Mouse (Mus musculus) lung, embryonic 15.5 days (tissue): ENCODE measurements around the gene Ubl7. TPM values are rescaled to one million over a fixed set of nuclear protein-coding genes. Genes with fewer than 3 reads are reported as not detected.
A peak's percentile ranks its signal among the peaks of the same experiment; 100 is the strongest.

Experiments used
- ATAC-seq: fragments of 200-750 bp; cut with Nextera tagmentation; 2 replicates; pipeline ENCODE4 v1.8.0; 2017; ENCODE audit warnings: moderate number of reproducible peaks, borderline replicate concordance; ENCODE audit not compliant: low FRiP score, low TSS enrichment; ENCODE audit errors: extremely low read depth
- H3K27ac ChIP-seq: fragments of 300-500 bp; sonication (generic); 2 replicates; pipeline ENCODE4 v1.5.1; 2015; ENCODE audit warnings: moderate library complexity, mild to moderate bottlenecking, inconsistent platforms
- H3K27me3 ChIP-seq: fragments of 300-500 bp; sonication (generic); 2 replicates; pipeline ENCODE4 v1.6.1; 2015; ENCODE audit warnings: inconsistent platforms
- H3K36me3 ChIP-seq: fragments of 300-500 bp; sonication (generic); 2 replicates; pipeline ENCODE4 v1.6.1; 2015; ENCODE audit warnings: inconsistent platforms
- H3K4me1 ChIP-seq: fragments of 300-500 bp; sonication (generic); 2 replicates; pipeline ENCODE4 v1.6.1; 2015; ENCODE audit warnings: inconsistent platforms
- H3K4me2 ChIP-seq: fragments of 300-500 bp; sonication (generic); 2 replicates; pipeline ENCODE4 v1.6.1; 2015; ENCODE audit warnings: inconsistent platforms, mild to moderate bottlenecking, moderate library complexity
- H3K4me3 ChIP-seq: fragments of 300-500 bp; sonication (generic); 2 replicates; pipeline ENCODE4 v1.5.1; 2015; ENCODE audit warnings: mild to moderate bottlenecking, inconsistent platforms
- H3K9ac ChIP-seq: fragments of 300-500 bp; sonication (generic); 2 replicates; pipeline ENCODE4 v1.6.1; 2015; ENCODE audit warnings: inconsistent platforms
- H3K9me3 ChIP-seq: fragments of 300-500 bp; sonication (generic); 2 replicates; pipeline ENCODE4 v1.6.1; 2016; ENCODE audit warnings: inconsistent platforms
- WGBS: fragments of 180-500 bp; shearing (Covaris S2); methylation state at CpG from one replicate; pipeline ENCODE4 v1.1.7; 2015; 5-methylcytosine and 5-hydroxymethylcytosine counted together
- polyA plus RNA-seq: library from polyadenylated mRNA; unstranded; fragments of >200 nt; fragmentation: Nextera tagmentation; extraction: Ambion mirVana; gene quantifications from 2 replicates; pipeline ENCODE4 v1.2.1, GENCODE M21; 2015

The Ubl7 gene
- polyA plus RNA-seq, 1 experiment from 2014 or later, result 112 TPM

- no peak overlapping the region for H3K4me3 ChIP-seq
- H3K27ac ChIP-seq, result no peak overlapping the region
- no peak overlapping the region for H3K9ac ChIP-seq
- WGBS, result 89% methylated on average over 5 of the region's 5 CpGs
- no peak for ATAC-seq
- H3K36me3 ChIP-seq, result peaks cover 72% of the 10 kb centered on the region
- H3K4me1 ChIP-seq, result no peaks in the 10 kb centered on the region
- H3K9me3 ChIP-seq, result no peaks in the 10 kb centered on the region
- no peaks in the 10 kb centered on the region for H3K27me3 ChIP-seq
- H3K4me2 ChIP-seq, result no peak overlapping the region
Observed at GRCm38 (mm10) chr9:57922381-57922780, 11.6 kb downstream of the Ubl7 start.

DNA sequence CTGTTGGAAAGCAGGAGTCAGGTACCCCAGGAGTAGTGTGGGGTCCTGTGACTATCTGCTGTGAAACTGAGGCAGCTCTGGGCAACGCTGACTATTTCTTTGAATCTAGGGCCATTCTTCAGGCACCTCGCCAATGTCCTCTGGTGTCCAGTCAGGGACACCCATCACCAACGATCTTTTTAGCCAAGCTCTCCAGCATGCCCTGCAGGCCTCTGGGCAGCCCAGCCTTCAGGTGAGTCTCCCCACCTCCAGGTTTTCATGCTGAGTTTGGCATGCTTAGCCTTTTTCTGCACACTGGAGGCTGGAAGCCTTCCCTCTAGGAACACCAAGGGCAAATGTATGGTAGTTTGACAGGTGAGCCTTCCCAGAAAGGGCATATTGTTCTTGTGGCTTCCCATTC is 12.3 kb downstream of the Ubl7 start:
- Histone ChIP-seq H3K4me1 (no peaks in the 10 kb centered on the region), H3K4me2 (no peak overlapping the region), H3K27me3 (no peaks in the 10 kb centered on the region), H3K36me3 (peaks cover 70% of the 10 kb centered on the region), H3K4me3 (no peak overlapping the region), H3K27ac (no peak overlapping the region), H3K9ac (no peak overlapping the region), H3K9me3 (no peaks in the 10 kb centered on the region)
- 87% methylated on average over 3 of the region's 3 CpGs for WGBS
- ATAC-seq, result no peak

- Histone ChIP-seq H3K4me2 (no peak overlapping the region), H3K36me3 (peaks cover 13% of the 10 kb centered on the region), H3K4me1 (no peaks in the 10 kb centered on the region), H3K9ac (no peak overlapping the region), H3K9me3 (no peaks in the 10 kb centered on the region), H3K27ac (peak overlapping the region; percentile 46), H3K4me3 (no peak overlapping the region), H3K27me3 (no peaks in the 10 kb centered on the region)
- no peak for ATAC-seq
- WGBS, result 56% methylated on average over 5 of the region's 5 CpGs
Observed at GRCm38 (mm10) chr9:57931166-57931767, 20.5 kb downstream of the Ubl7 start.

- peak overlapping the region; percentile 46 for H3K27ac ChIP-seq
- no peak overlapping the region for H3K9ac ChIP-seq
- no peak overlapping the region for H3K4me2 ChIP-seq
- H3K4me1 ChIP-seq, result no peaks in the 10 kb centered on the region
- H3K9me3 ChIP-seq, result no peaks in the 10 kb centered on the region
- H3K36me3 ChIP-seq, result peaks cover 5% of the 10 kb centered on the region; the same call in 1 of the 2 replicates
- no peak for ATAC-seq
- H3K27me3 ChIP-seq, result peaks cover 4% of the 10 kb centered on the region; the same call in 1 of the 2 replicates
- H3K4me3 ChIP-seq, result no peak overlapping the region
- 50% methylated on average over 3 of the region's 3 CpGs for WGBS
Observed at GRCm38 (mm10) chr9:57932253-57932652, 21.5 kb downstream of the Ubl7 start.

- Histone ChIP-seq H3K4me3 (no peak overlapping the region), H3K9ac (no peak overlapping the region), H3K9me3 (no peaks in the 10 kb centered on the region), H3K4me1 (no peaks in the 10 kb centered on the region), H3K27ac (no peak overlapping the region), H3K27me3 (peaks cover 9% of the 10 kb centered on the region; the same call in 1 of the 2 replicates), H3K4me2 (no peak overlapping the region), H3K36me3 (no peaks in the 10 kb centered on the region)
- ATAC-seq, result no peak
- WGBS, result 64% methylated on average over 6 of the region's 6 CpGs
Observed at GRCm38 (mm10) chr9:57932831-57933602, 22.2 kb downstream of the Ubl7 start.

DNA sequence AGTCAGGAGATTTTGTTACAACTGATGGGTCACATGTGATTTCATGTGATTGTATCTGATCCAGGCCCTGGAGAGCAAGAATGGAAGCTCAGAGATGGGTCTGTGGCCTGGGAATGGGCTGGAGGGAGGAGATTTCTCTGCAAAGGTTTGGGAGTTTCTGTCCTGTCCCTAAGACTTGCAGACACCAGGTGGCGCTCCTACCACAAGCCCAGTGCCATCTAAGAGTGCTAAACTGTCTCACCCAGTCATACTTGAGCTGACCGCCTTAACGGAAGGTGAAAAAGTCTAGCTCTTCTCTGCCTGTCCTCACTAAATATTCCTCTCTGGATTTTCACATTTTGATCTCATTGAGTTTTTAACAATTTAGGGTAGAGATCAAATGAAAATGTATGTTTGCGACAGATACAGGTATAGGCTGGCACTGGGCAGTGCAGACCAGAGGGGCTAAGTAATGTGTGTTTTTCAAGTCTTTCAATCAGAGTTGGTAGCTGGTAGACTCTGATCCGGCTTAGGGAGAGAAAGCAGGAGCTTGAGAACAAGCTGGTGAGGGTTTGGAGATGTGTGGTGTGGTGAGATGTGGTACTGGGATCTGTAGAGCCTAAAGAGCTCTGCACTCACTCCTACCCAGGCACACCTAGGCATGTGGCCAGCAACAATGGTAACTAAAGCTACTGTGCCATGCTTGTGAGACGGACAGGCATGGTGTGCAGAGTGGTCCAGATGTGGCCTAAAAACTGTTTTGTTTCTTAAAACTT is 25.1 kb downstream of the Ubl7 start:
- Histone ChIP-seq H3K4me2 (no peak overlapping the region), H3K27me3 (peaks cover 34% of the 10 kb centered on the region), H3K36me3 (no peaks in the 10 kb centered on the region), H3K9ac (no peak overlapping the region), H3K9me3 (no peaks in the 10 kb centered on the region), H3K4me3 (no peak overlapping the region), H3K4me1 (peaks cover 5% of the 10 kb centered on the region), H3K27ac (no peak overlapping the region)
- WGBS, result 28% methylated on average over 6 of the region's 6 CpGs
- no peak for ATAC-seq

GRCm38 (mm10) chr9:57937171-57937570 is 26.4 kb downstream of the Ubl7 start:
- H3K4me2 ChIP-seq, result no peak overlapping the region
- H3K27me3 ChIP-seq, result peaks cover 47% of the 10 kb centered on the region
- no peak overlapping the region for H3K9ac ChIP-seq
- WGBS, result 81% methylated on average over 4 of the region's 4 CpGs
- peaks cover 9% of the 10 kb centered on the region for H3K4me1 ChIP-seq
- no peak overlapping the region for H3K4me3 ChIP-seq
- ATAC-seq, result no peak
- no peaks in the 10 kb centered on the region for H3K36me3 ChIP-seq
- H3K27ac ChIP-seq, result no peak overlapping the region
- H3K9me3 ChIP-seq, result no peaks in the 10 kb centered on the region

DNA sequence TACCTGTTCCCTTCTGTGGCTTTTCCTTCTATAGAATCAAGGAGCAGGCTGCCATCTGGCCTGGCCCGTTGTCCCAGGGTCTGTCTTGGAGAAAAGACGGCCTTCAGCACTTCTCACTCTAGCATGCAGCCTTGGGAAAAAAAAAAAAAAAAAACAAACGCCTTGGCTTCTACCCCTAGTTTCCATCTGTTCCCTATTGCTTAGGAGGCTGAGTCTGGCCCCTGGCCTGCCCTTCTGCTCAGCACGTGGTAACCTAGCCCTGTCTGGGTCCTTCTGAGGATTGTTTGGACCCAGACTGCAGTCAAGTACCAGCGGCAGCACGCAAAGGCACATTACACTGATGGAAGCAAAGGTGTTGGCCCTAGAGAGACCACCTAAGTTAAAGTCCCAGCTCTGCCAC is 26.9 kb downstream of the Ubl7 start:
- 47% methylated on average over 6 of the region's 6 CpGs for WGBS
- ATAC-seq, result no peak
- Histone ChIP-seq H3K4me3 (no peak overlapping the region), H3K9me3 (no peaks in the 10 kb centered on the region), H3K4me2 (no peak overlapping the region), H3K27ac (no peak overlapping the region), H3K36me3 (no peaks in the 10 kb centered on the region), H3K27me3 (peaks cover 52% of the 10 kb centered on the region), H3K4me1 (peaks cover 9% of the 10 kb centered on the region), H3K9ac (no peak overlapping the region)

DNA sequence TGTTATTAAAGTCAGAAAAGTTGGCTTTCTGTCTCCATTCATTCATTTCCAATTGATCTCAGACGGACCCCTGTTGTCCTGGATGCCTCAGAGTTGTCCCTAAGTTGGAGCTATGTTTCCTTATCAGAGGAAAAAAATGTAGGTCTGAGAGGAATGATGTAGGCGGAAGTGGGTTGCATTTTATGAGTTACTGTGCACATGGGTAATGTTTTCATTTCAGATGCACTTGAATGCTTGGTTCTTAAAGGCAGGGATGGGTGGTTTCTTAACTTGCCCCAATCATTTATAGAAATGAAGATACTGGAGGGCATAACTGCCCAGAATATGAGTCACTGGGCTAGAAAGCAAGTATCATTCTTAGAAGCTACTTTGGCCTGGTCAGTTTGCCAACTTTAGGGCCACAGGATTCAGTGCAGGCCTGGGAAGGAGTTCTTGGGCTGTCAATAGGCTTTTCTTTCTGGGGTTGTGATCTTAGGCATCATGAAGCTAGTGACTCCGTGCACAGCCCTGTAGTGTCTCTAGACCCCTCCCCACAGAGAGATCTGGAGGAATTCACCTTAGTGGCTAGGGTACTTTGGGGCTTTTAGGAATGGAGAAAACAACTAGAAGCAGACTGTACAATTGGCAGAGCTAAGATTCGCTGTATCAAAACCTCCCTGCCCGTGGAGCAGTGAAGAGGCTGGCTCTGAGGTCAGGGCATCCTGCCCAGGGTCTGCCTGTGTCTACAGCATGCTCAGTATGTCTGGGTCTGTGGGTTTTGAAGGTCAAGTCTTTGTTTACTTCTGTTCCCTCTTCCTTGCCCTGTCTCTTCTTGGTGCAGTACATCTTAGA is 27.7 kb downstream of the Ubl7 start:
- no peak overlapping the region for H3K4me2 ChIP-seq
- 73% methylated on average over 5 of the region's 5 CpGs for WGBS
- H3K4me3 ChIP-seq, result no peak overlapping the region
- no peaks in the 10 kb centered on the region for H3K9me3 ChIP-seq
- peaks cover 60% of the 10 kb centered on the region for H3K27me3 ChIP-seq
- H3K36me3 ChIP-seq, result no peaks in the 10 kb centered on the region
- H3K27ac ChIP-seq, result no peak overlapping the region
- no peak for ATAC-seq
- H3K4me1 ChIP-seq, result peaks cover 9% of the 10 kb centered on the region
- no peak overlapping the region for H3K9ac ChIP-seq

GRCm38 (mm10) chr9:57939431-57940348 is 28.9 kb downstream of the Ubl7 start, which contains the start of gene Sema7a:
Gene Sema7a, plus strand, starts transcription at chr9:57940112.
- ATAC-seq, result peak; percentile 81
- peaks cover 71% of the 10 kb centered on the region for H3K27me3 ChIP-seq
- WGBS, result 2% methylated on average over 60 of the region's 60 CpGs
- no peaks in the 10 kb centered on the region for H3K36me3 ChIP-seq
- H3K4me2 ChIP-seq, result peak within 1 kb of the TSS; percentile 100
- no peaks in the 10 kb centered on the region for H3K9me3 ChIP-seq
- peak within 1 kb of the TSS; percentile 56 for H3K9ac ChIP-seq
- H3K4me1 ChIP-seq, result peaks cover 9% of the 10 kb centered on the region
- H3K4me3 ChIP-seq, result peak within 1 kb of the TSS; percentile 70
- no peak within 1 kb of the TSS for H3K27ac ChIP-seq
